Mouse (Mus musculus): ENCODE results near the gene St6galnac3.

Gene St6galnac3

DNA sequence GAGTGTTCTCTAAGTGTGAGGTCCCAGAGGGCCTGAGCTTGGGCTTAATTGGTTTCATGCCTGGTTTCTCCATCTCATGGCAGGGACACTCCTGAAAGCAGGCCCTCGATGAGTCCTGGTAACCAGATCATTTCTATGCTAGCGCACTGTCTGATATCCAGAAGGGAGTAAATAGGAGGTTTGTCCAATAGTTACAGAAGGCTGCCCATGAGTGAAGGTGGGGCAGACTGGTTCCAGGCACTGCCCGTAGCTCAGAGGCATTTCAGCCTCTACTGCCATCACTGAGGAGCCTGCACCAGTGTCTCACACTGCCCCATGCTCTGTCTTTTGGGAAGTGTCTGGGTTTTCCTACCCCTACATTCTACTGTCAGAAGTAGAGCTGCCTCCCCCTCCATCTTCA lies 72.1 kb downstream of the St6galnac3 start:
- no peak for DNase-seq (ENCODE audit: low read depth, low spot score)

DNA sequence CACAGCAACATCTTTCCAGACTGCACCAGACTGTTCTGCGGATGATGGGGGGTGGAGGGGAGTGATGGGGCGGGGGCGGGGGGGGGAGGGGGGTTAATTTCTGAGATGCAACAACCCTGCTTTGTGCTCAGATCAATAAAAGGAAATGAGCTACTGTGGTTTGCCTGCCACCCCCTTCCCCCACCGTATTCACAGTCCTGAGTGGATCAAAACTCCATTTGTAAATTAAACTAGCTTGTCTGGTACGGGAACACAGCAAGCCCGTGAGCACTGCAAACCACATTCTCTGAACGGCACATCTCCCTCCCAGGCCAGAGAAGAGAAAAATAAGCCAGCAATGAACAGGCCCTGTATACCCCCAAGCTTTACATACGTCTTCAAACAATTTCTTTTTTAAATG lies 76.3 kb downstream of the St6galnac3 start:
- no peak for DNase-seq (ENCODE audit: low read depth, low spot score)

DNA sequence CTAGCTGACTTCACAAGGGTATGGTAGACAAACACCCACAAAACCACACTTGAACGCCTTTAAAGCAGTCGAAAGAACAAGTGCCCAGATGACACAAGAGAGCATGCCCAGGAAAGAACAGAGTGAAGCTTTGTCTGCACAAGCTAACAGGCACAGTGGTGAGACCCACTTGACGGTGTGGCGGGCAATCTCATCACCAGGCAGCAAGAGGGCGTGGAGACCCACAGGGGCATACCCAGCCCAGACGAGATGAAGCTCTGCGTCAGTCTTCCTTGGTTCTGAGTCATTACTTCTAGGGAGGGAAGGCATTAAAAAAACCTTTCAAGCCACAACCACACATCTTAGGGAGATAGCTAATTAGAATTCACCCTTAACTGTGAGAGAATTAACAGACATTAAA lies 79.2 kb downstream of the St6galnac3 start:
- DNase-seq (ENCODE audit: low read depth, low spot score), result no peak

DNA sequence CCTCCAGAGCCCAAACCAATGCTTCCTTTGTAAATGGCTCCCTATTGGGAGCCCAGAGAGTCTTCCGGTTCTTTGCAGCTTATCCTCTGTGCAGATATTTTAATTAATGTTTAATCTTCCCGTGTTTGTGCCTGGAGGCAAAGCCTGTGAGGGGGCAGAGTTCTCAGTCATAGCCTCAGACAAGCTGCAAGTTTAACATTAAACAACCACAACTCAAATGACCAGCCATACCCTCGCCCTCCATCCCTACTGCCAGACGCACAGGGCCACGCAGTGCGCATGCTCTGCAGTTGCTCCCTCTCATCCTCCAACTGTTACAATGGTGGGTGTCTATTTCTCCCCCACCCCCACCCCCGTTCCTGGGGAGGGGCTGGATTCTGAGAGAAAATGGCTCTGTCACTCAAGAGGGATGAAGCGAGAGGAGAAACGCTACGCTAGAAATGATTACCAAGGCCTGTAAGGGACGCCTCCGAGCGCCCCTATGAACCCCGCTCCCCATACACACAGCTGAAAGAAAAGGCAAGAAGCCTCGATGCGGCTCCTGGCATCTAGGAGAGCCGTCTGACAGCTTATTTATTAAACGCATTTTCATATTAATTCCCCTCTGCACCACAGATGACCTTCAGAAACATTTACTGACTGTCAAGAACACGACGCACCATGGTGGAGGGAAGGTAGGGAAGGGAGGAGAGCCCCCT lies 81.0 kb downstream of the St6galnac3 start:
- no peak for DNase-seq (ENCODE audit: low read depth, low spot score)

DNA sequence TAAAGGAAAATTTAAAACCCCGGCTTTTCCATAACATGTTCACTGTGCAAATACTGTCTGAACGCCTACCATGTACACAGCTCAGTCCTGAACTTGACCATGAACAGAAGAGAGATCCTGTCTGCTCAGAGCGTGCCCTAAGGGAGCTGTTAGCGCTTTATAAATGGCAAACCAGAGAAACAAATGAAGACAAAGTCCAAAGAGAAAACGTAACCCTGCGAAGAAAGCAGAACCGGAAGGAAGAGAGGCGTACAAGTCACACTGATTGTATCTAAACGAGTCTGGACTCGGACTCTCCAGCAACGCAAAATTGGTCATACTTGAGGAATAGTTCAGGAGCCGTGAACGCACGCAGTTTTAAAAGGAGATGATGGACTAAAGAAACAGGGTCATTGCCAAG lies 82.1 kb downstream of the St6galnac3 start:
- DNase-seq (ENCODE audit: low read depth, low spot score), result no peak

DNA sequence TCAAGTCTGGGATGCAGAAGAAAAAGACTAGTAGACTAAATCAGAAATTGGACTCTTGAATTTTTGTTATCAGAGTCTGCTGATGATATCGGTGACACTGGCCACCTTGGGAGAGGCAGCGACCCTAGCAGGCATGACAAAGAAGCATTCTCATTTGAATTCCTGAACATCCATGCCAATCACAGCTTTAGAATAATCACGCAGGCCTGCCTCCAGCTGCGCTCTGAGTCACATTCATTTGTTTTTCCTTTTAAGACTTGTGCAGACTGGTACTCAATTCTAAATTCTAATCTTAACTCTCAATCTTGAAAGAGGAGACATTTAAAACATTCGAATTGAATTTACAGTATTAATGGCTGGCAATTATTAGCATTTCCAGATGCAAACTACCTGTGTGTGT lies 83.2 kb downstream of the St6galnac3 start:
- no peak for DNase-seq (ENCODE audit: low read depth, low spot score)

DNA sequence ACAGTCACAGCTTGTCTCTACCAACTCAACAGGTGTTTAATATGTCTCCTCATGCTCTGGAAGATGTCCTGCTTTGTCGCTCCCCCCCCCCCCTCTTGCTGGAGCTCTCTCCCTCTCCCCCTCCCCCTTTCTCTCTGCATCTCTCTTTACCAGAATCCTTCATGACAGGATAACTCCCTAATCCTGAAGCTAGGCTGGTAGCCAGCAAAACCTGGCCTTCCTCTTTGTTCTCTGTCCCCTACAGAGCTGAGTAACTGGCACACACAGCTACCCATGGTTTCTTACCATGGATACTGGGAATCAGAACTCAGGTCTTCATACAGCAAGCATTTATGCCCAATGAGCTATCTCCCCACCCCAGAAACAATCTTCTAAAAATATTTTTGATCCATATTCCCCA lies 87.6 kb downstream of the St6galnac3 start:
- no peak for DNase-seq (ENCODE audit: low read depth, low spot score)

DNA sequence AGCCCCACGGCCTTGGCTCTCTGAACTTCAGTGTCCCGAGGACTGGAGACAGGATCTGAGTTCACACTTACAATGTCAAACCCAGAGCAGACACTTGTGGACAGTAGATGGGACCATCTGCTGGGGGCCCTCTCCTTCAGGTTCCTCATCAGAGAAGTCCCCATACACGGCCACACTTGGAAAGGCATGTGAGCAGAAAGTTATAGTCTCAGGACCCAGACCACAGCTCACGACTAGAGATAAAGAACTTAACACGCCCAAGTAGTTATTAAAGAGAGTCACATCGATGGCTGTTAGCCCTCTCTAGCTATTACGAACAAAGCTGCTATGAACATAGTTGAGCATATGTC lies 88.2 kb downstream of the St6galnac3 start:
- no peak for DNase-seq (ENCODE audit: low read depth, low spot score)

DNA sequence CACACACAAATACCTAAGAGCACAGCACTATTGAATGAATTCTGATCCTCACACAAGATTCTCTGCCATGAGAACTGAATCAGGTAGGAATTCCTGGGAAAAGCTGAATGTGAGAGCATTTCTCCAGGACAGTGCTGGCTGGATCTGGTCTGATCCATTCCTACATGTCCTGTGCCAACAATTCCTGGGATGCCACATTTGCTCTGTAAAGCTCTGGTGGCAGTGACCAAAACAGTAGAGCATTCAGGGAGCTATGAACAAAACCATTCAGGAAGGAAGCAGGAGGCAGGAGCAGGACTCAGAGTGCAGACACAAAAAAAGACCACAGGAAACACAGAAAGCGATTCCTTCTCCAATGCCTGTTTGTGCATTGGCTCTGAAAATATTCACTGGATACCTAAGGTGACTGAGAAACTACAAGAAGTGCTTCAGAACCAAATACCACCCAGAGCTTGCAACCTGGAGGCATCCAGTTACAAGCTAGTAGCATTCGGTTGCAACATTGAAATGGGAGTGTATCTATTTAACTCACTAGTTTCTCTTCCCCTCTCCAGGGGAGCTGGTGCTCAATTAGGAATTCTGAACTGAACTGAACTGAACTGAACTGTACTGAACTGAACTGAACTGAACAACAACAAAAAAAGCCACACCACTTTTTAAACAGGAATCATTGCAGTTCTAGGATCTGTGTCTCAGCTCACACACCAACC lies 88.7 kb downstream of the St6galnac3 start:
- DNase-seq (ENCODE audit: low read depth, low spot score), result no peak

DNA sequence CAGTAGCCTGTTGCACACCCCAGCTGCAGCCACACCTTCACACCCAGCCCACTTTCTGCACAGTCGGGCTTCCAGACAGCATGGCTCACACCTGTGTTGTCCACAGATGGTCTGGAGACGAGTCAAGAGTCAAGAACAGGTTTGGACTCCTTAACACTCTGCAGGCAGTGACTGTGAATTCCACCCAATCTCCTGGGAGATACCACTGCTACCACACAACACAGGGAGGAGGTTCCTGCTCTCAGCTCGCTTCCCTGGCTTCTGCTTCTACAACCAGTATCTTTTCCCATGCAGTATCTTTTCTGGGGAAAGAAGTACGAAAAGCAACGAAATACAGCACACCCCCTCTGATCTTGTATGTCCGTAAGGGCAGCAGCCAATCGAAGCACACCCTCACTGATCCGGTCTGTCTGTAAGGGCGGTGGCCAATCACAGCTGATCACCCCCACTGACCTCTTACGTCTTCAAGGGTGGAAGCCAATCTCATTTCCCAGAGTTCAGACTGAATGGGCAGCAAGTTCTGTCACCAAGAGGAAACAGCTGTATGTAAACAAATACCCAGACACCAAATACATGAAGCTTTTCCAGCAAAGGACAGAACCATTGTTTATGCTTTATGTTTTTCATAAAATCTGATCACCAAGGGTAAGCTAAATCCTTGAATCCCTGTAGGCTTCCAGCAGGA lies 92.8 kb downstream of the St6galnac3 start:
- DNase-seq (ENCODE audit: low read depth, low spot score), result no peak

DNA sequence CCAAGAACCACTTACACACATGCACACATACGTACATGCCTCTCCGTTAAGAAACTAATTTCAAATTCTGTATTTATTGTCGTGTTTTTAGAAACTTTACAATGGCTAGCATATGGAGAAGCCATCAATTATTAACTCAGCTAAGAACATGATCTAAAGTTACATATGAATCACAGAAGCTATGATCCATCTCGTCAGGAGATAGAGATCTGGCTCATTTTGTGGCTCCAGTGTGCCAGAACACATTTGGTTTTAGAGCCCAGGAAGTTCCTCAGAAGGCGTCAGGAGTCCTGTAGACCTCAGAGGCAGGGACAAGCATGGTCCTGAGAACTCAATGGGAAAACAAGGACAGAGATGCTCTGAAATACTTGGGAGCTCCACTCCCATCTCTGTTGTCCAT lies 98.7 kb downstream of the St6galnac3 start:
- DNase-seq (ENCODE audit: low read depth, low spot score), result no peak

DNA sequence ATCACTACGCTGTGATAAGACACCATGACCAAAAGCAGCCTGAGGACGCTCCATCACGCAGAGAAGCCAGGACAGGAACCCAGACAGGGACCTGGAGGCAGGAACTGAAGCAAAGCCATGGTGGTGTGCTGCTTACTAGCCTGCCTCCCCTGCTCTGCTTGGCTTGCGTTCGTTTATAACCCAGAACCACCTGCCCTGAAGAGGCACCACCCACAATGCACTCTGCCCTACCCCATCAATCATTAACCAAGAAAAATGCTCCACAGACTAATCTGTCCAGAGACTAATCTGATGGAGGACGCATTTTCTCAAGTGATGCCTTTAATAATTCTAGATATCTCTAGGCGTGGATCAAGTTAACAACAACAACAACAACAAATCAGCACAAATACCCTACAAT lies 106.0 kb downstream of the St6galnac3 start:
- DNase-seq (ENCODE audit: low read depth, low spot score), result no peak

DNA sequence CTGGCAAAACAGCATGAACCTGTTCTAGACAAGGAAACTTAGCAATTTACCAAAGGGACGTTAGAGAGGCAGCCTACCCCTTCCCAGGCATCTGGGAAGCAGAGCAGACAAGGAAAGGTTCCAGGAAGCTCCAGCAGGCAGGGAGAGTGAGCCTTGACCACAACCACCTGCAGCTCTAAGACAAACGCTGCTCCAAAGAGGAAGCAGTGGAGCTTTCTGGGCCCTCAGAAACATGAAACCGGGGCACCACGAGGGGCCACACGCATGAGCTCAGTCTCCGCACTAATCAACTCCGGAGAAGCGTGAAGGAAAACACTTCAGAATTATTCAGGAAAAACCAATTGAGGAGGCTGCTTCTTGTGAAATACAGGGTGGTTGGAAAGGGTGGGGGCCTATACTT lies 108.1 kb downstream of the St6galnac3 start:
- DNase-seq (ENCODE audit: low read depth, low spot score), result no peak

DNA sequence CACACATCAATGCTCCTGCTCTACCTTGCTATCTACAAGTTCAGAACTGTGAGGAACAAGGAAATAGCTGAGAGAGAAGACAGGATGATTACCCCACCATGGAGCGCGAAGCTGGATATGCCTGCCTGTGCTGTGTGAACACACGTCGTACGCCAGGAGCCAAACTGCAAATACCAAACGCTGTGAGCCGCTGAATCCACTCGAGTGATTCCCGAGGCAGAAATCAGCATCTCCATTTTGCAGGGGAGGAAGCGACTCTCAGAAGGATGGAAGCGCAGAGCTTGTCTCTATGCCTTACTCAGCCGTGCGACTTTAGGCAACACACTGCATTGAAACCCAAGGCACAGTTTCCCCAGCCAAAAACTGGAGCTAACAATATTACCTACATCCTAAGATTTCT lies 114.7 kb downstream of the St6galnac3 start:
- DNase-seq (ENCODE audit: low read depth, low spot score), result no peak

DNA sequence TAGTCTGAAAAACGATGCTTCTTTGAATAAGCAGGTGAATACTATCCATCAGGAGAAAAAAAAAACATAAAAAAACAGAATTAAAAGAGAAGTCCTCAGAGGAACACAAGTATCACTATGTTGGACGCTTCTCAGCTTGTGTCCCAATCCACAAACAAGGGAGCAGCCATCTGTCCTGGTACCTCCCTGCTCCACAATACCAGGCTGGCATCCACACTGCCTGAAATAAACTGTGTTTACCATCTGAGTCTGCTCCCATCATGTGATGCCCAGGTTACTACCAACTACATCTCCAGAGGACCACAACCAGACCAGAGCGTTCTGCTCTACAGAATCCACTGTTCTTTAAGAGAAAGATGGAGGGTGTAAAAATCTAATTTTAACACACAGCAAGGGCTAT lies 118.6 kb downstream of the St6galnac3 start:
- no peak for DNase-seq (ENCODE audit: low read depth, low spot score)

DNA sequence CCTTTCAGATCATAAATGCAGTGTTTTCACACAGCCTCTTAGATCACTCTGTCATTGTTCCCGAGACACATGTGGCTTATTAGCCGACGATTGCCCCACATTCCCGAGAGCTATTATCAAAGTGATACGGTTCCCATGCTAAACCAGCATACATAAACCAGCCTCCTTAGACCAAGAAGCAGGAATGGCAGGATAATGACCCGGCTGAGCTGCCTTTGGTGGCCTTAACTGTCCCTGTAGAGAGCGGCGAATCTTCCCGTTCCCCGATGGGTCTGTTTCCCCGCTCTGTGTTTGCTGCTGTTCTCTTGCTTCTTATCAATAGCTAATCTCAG lies 119.2 kb downstream of the St6galnac3 start:
- DNase-seq (ENCODE audit: low read depth, low spot score), result no peak

DNA sequence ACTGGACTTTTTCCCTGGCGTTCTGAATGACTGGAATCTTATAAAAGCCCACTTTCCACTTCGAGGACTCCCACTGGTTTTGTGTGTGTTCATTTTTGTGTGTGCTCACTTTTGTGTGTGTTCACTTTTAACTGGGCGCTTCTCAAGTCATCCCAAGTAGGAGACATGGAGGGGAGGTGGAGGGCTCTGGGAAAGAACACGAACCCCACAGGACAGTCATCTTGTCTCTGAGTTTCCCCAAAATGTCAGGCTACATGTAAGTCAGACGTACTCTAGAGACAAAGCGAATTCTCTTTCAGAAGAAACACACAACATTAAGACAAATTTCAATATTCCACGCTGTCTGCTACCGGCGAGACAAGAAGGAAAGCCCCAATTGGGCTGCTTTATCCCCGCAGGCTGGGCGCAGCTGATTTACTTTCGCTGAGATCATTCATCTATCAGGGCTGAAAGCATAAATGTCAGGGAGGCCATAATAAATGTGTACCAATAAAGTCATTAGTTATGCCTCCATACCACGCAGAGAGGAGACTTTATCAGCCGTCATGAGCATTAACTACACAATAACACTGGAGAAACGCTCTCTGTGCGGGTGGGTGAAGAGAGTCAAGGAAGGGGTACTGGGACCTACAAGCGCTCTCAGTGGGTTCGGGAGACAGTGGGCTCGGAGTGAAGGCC lies 119.7 kb downstream of the St6galnac3 start:
- no peak for DNase-seq (ENCODE audit: low read depth, low spot score)

DNA sequence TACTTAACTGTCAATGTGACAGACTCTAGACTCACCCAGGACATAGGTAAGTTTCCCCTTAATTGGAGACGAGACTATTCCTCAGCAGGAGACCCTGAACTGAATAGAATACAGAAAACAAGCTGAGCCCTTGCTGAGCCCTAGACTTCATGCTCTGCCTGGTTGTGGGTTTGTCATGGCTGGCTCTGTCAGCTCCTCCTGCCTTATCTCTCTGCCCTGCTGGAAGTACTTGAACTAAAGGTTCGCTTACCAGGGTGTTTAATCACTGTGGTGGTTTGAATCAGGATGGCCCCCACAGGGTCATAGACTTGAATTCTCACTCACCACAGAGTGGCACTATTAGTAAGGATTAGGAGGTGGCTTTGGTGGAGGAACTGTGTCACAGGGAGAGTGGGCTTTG lies 125.8 kb downstream of the St6galnac3 start:
- DNase-seq (ENCODE audit: low read depth, low spot score), result no peak

DNA sequence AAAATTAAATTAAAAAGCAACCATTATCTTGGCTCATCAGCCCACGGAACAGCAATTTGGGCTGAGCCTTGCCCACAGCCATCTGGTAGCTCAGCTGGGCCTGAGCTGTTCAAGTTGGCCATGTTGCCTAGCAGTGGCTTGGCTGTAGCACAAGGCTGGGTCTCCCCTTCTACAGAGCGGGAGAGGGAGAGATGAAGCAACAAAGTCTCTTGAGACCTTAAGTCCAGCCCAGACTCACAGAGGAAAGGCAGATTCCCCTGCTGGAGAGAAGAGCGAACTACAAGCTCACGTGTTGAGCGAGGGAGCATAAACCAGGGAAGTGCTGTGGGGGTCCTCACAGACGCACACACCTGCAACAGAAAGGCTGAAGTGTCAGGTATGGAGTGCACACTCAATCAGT lies 126.3 kb downstream of the St6galnac3 start:
- DNase-seq (ENCODE audit: low read depth, low spot score), result no peak

DNA sequence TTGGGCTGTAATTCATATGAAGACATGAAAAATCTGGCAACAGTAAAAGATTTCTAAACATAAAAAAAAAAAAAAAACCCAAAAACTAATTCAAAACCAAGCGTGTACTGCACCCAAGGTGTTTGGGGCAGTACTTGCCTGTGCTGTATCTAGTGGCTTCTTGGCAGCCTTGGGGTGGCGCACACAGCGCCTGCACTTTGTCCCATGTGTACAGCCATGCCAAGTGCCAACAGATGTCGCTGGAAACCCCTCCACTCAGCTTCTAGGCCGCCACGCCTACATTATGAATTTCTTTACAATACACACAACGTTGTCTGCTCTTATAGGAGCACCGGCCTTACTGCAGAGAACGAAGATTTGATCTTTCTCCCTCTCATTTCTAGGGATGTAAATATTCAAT lies 130.4 kb downstream of the St6galnac3 start:
- DNase-seq (ENCODE audit: low read depth, low spot score), result no peak

DNA sequence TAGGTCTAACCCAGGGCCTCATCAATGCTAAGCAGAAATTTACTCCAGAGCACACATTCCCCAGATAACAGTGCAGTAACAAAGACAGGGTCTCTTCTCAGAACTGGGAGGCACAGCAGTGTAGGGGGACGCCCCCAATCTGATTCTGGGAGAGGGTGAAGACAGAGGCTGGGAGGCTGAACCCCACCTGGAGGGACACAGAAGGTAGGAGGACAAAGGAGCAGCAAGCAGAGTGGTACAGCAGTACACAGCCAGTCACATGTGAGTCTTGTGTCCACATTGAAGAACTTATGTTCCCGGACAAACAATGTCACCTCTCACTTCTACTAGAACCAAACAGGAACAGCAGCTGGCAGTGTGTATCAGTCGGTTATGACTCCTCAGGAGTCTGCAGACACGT lies 131.0 kb downstream of the St6galnac3 start:
- no peak for DNase-seq (ENCODE audit: low read depth, low spot score)

DNA sequence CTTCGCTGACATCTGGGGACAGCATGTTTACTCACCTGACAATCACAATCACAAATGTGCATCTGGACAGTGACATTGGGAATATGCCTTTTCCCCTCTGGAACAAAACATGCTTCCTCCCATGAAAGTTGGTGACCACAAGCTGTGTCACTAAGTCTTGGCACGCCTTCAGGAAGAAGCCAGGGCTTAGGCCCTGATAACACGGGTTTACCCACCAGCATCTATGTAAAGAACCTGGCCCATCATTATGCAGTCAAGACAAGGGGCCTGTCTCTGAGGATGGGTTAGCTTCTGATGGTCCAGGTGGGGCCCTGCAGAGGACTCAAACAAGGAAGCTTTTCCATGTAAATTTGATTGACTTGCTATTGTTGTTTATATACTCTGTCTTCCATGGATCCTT lies 131.9 kb downstream of the St6galnac3 start:
- no peak for DNase-seq (ENCODE audit: low read depth, low spot score)

DNA sequence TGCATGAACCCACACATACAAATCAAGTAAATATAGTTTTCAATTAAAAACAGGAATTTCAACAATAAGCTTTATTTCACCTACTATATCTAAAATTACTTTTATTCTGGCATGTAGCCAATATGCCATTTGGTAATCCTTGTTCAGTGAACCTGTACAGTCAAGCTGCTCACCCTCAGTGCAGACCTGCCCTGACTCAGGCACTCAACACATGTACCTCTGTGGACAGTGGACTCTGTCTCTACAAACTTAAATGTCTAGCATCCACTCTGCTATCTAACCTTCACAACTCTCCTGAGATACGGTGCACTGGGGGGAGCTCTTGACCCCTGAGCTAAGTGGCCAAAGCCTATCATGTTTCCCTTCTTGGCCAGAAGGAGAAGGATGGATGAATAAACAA lies 137.4 kb downstream of the St6galnac3 start:
- DNase-seq (ENCODE audit: low read depth, low spot score), result no peak

Data from retina, adult 2 months (tissue).